Mouse (Mus musculus): ENCODE data around the gene Grcc10.
A peak's percentile ranks its signal among the peaks of the same experiment; 100 is the strongest.

- TF ChIP-seq POLR2A (IDR thresholded peaks at IDR 0.05; ENCODE audit: insufficient read length, low read depth), result no peak
- TF ChIP-seq POLR2AphosphoS2 (IDR thresholded peaks at IDR 0.05; ENCODE audit: insufficient read length, low read depth), result peak; percentile 52
- no peak for TF ChIP-seq TCF12 (IDR thresholded peaks at IDR 0.05; ENCODE audit: insufficient read depth, poor library complexity, severe bottlenecking)
- no peak for TF ChIP-seq E2F4 (IDR thresholded peaks at IDR 0.05; ENCODE audit: insufficient read depth)
- TF ChIP-seq MAX (IDR thresholded peaks at IDR 0.05; ENCODE audit: low read depth), result no peak
- TF ChIP-seq CEBPB (IDR thresholded peaks at IDR 0.05; ENCODE audit: insufficient read depth, poor library complexity, severe bottlenecking), result no peak
- TF ChIP-seq MYOD1 (IDR thresholded peaks at IDR 0.05; ENCODE audit: control insufficient read depth in 1 of 3, insufficient read length in 2 of 3, low read depth in 2 of 3), result no peak
- TF ChIP-seq REST (IDR thresholded peaks at IDR 0.05; ENCODE audit: insufficient read depth, insufficient read length), result no peak
Observed at GRCm38 (mm10) chr6:124711824-124712782, 29.1 kb downstream of the Grcc10 start, which contains the start of the genes Emg1 and Phb2.
